Mouse (Mus musculus) liver, embryonic 14.5 days (tissue): ENCODE results near the gene 2410004B18Rik. TPM values are rescaled to one million over a fixed set of nuclear protein-coding genes. Genes with fewer than 3 reads are reported as not detected.
A peak's percentile ranks its signal among the peaks of the same experiment; 100 is the strongest.

Experiments used
- ATAC-seq: fragments of 200-750 bp; cut with Nextera tagmentation; 2 replicates; pipeline ENCODE4 v1.8.0; 2017; ENCODE audit warnings: moderate number of reproducible peaks, mild to moderate bottlenecking, moderate library complexity; ENCODE audit not compliant: insufficient read depth
- DNase-seq, 3 experiments: peaks; one replicate each; pipeline ENCODE4 v3.0.0-alpha.2; 2012 to 2013; ENCODE audit warnings: low read depth in 3 of 3, low spot score in 3 of 3
- H3K27ac ChIP-seq: fragments of 300-500 bp; sonication (generic); 2 replicates; pipeline ENCODE4 v1.5.1; 2014; ENCODE audit warnings: moderate library complexity, mild to moderate bottlenecking, control low read depth, inconsistent platforms
- H3K27me3 ChIP-seq: fragments of 300-500 bp; sonication (generic); 2 replicates; pipeline ENCODE4 v1.6.1; 2014; ENCODE audit warnings: mild to moderate bottlenecking, low read length, moderate library complexity; ENCODE audit not compliant: control insufficient read depth, insufficient read depth
- H3K36me3 ChIP-seq: fragments of 300-500 bp; sonication (generic); replicated peaks from 2 replicates; pipeline ENCODE4 v1.6.1; 2014; ENCODE audit warnings: low read depth; ENCODE audit not compliant: control insufficient read depth, insufficient read depth
- H3K4me1 ChIP-seq, 2 experiments: fragments of 200-500 bp in 1 of 2; fragments of 300-500 bp in 1 of 2; sonication (generic) in 1 of 2; replicated peaks; 2 replicates each; pipeline ENCODE4 v1.6.1; 2012 to 2014; ENCODE audit warnings: antibody characterized with exemption in 1 of 2, inconsistent platforms in 1 of 2, low read length in 1 of 2; ENCODE audit not compliant: control insufficient read depth in 2 of 2, insufficient read depth in 2 of 2
- H3K4me2 ChIP-seq: fragments of 300-500 bp; sonication (generic); 2 replicates; pipeline ENCODE4 v1.6.1; 2014; ENCODE audit warnings: low read depth, mild to moderate bottlenecking, control low read depth, moderate library complexity
- H3K4me3 ChIP-seq, 2 experiments: fragments of 200-500 bp in 1 of 2; fragments of 300-500 bp in 1 of 2; sonication (generic) in 1 of 2; 2 replicates each; pipeline ENCODE4 v1.5.1; 2012 to 2014; ENCODE audit warnings: low read depth in 2 of 2, low read length in 2 of 2, mild to moderate bottlenecking in 2 of 2, control low read depth in 1 of 2, inconsistent platforms in 1 of 2, moderate library complexity in 1 of 2; ENCODE audit not compliant: insufficient read depth in 1 of 2
- H3K9ac ChIP-seq: fragments of 300-500 bp; sonication (generic); replicated peaks from 2 replicates; pipeline ENCODE4 v1.6.1; 2014; ENCODE audit warnings: mild to moderate bottlenecking, control low read depth, moderate library complexity
- H3K9me3 ChIP-seq: fragments of 300-500 bp; sonication (generic); 2 replicates; pipeline ENCODE4 v1.6.1; 2016; ENCODE audit warnings: low read length, mixed read lengths; ENCODE audit not compliant: control insufficient read depth
- CTCF ChIP-seq: IDR thresholded peaks from 2 replicates; pipeline ENCODE4 v1.5.1; 2016; ENCODE audit warnings: antibody characterized with exemption, low read depth, control low read depth
- EP300 ChIP-seq: IDR thresholded peaks from 2 replicates; pipeline ENCODE4 v1.6.1; 2016; ENCODE audit warnings: antibody characterized with exemption, low read depth
- WGBS: fragments of 180-500 bp; shearing (Covaris S2); extraction: QIAGEN DNeasy Blood & Tissue Kit; methylation state at CpG from one replicate; pipeline ENCODE4 v1.1.7; 2014; ENCODE audit not compliant: insufficient replicate concordance; 5-methylcytosine and 5-hydroxymethylcytosine counted together
- polyA plus RNA-seq, 2 experiments: library from polyadenylated mRNA; depleted of rRNA in 1 of 2; stranded (reverse) in 1 of 2; unstranded in 1 of 2; fragments of >200 nt; fragmentation: Nextera tagmentation in 1 of 2; extraction: Ambion mirVana in 1 of 2; gene quantifications; 2 replicates each; pipeline versions ENCODE4 v1.2.1 to v1.2.3; 2012 to 2014

2410004B18Rik gene
- polyA plus RNA-seq, 2 experiments = 7.8 to 17.4 TPM

GRCm38 (mm10) chr3:145987970-145988683 is 50.3 kb downstream of the 2410004B18Rik start:
- Histone ChIP-seq H3K36me3 (no peaks in the 10 kb centered on the region), H3K4me2 (peak overlapping the region; percentile 67), H3K9me3 (no peaks in the 10 kb centered on the region), H3K9ac (no peak overlapping the region; the same call in 1 of the 2 replicates), H3K4me3 (peak overlapping the region; percentile 53 to 54), H3K27me3 (peaks cover 27% of the 10 kb centered on the region), H3K27ac (peak overlapping the region; percentile 34; the same call in 1 of the 2 replicates), H3K4me1 (0 out of 4 replicates have a peak, but pooled peaks cover 0 to 2% of the 10 kb centered on the region in 2 experiments)
- under 1% methylated on average over 95 of the region's 101 CpGs for WGBS
- peak in 1 of 3 experiments; percentile 23 for DNase-seq
- peak; percentile 81 for ATAC-seq
- TF ChIP-seq CTCF (no peak), EP300 (no peak)

DNA sequence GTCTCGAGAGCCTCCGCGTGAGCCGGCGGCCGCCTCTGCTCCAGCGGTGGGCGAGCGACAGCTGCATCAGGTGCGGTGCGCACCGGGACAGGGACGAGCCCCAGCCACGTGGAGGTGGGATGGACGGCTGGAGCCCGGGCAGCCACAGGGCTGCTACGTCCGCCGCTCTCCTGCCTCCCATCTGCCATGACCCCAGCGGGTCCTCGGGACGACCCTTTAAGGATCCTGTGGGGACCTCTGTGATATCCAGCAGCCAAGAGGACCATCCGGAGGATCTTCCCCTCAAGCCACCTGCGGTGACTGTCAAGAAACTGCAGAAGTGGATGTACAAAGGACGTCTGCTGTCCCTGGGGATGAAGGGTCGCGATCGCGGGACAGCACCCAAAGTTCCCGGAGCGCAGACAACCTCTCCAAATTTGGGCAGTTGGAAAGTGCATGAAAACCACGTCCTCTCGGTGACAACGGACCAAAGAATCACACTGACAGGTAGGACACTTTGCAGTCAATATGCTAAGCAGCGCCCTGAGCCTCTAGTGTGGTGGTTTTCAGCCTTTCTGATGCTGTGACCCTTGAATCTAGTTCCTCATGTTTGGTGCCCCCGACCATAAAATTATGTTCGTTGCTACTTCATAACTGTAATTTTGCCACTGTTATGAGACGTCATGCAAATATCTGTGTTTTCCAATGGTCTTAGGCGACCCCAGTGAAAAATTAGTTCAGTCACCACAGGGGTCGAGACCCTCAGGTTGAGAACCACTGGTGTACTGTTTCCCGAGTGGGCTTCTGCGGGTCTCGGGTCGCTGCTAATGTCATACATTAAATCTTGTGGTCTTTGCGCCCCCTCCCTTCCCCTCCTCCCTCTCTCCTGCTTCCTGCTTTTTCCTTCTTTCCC is 51.1 kb downstream of the 2410004B18Rik start:
- Histone ChIP-seq H3K36me3 (no peaks in the 10 kb centered on the region), H3K4me1 (0 out of 4 replicates have a peak, but pooled peaks cover 0 to 2% of the 10 kb centered on the region in 2 experiments), H3K9me3 (no peaks in the 10 kb centered on the region), H3K4me2 (peak overlapping the region; percentile 67), H3K27me3 (peaks cover 27% of the 10 kb centered on the region), H3K9ac (no peak overlapping the region), H3K27ac (no peak overlapping the region), H3K4me3 (peak overlapping the region; percentile 53 to 54)
- DNase-seq = no peak
- no peak for ATAC-seq
- TF ChIP-seq CTCF (no peak), EP300 (no peak)
- under 1% methylated on average over 45 of the region's 45 CpGs for WGBS

DNA sequence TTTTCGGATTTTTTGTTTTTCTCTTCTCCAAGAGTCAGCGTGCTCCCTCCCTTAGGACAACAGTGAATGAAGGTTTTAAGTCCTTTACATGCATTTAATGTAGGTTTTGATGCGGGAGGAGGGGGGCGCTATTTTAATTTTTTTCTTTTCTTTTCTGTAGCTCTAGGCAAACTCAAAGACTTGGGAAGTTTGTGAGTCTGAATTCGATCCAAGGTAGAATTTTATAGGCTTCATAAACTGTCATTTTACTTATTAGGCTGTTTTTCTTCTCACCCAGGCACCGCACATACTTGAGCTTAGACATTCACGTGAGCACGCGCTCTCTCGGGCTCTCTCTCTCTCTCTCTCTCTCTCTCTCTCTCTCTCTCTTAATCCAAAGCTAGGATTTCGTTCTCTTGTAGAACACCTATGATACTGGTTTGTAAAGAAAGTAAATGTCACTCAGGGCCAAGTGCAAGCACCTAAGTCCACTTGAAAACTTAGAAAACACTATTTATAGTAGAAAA is 51.8 kb downstream of the 2410004B18Rik start:
- Histone ChIP-seq H3K4me3 (peak overlapping the region; percentile 53 to 54), H3K4me1 (0 out of 4 replicates have a peak, but pooled peaks cover 0 to 2% of the 10 kb centered on the region in 2 experiments), H3K9me3 (no peaks in the 10 kb centered on the region), H3K27me3 (peaks cover 27% of the 10 kb centered on the region), H3K27ac (no peak overlapping the region), H3K4me2 (peak overlapping the region; percentile 67), H3K9ac (no peak overlapping the region; the same call in 1 of the 2 replicates), H3K36me3 (no peaks in the 10 kb centered on the region)
- TF ChIP-seq EP300 (no peak), CTCF (no peak)
- no peak for DNase-seq
- no peak for ATAC-seq
- 14% methylated on average over 11 of the region's 11 CpGs for WGBS

GRCm38 (mm10) chr3:145991130-145991529 is 53.3 kb downstream of the 2410004B18Rik start:
- no peak for ATAC-seq
- H3K9ac ChIP-seq = no peak overlapping the region
- H3K27me3 ChIP-seq = peaks cover 26% of the 10 kb centered on the region
- no peak overlapping the region for H3K4me3 ChIP-seq
- no peaks in the 10 kb centered on the region for H3K36me3 ChIP-seq
- 0 out of 4 replicates have a peak, but pooled peaks cover 0 to 2% of the 10 kb centered on the region in 2 experiments for H3K4me1 ChIP-seq
- no peak overlapping the region for H3K27ac ChIP-seq
- no peak for DNase-seq
- WGBS = 82% methylated on average over 13 of the region's 13 CpGs
- TF ChIP-seq EP300 = no peak
- TF ChIP-seq CTCF = no peak
- H3K4me2 ChIP-seq = no peak overlapping the region
- H3K9me3 ChIP-seq = no peaks in the 10 kb centered on the region
